Comparison of ENCODE assay signal across 7 mouse cellular contexts in the genomic region with DNA sequence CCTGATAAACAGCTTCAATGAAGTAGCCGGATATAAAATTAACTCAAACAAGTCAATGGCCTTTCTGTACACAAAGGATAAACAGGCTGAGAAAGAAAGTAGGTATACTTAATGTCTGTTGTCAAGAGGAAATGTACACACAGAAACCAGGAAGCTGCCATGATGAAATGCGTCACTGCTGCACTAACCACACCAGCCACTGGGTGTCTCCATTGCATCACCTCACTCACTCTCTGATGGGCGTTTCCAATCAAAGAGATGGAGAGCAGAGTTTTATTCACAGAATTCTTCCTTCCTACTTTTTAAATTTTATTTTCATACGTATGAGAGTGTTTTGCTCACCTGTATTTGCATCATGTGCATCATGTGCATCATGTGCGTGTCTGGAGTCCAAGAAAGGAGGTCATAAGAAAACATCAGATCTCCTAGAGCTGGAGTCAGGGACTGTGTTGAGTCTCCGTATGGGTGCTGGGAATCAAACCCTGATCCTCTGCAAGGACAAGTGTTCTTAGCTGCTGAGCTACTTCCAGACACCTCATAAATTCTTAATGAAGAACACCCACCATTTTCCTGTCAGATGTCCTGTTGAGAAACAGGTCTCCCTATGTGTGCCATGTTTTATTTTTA. TPM values are rescaled to one million over a fixed set of nuclear protein-coding genes. Genes with fewer than 3 reads are reported as not detected.
DNase-seq lines count a peak whose midpoint lies in the region; ATAC-seq and TF ChIP-seq lines count a peak whose summit lies in the region.

No protein-coding gene starts in this region.

- no peak overlapping the region for H3K4me2 ChIP-seq in forebrain, embryonic 13.5 days
- H3K4me2 ChIP-seq in hindbrain, embryonic 13.5 days = no peak overlapping the region

- H3K9ac ChIP-seq in forebrain, embryonic 13.5 days = no peak overlapping the region
- no peak overlapping the region for H3K9ac ChIP-seq in hindbrain, embryonic 13.5 days

- in situ Hi-C loops in Patski (cut with MboI; ENCODE audit: low pct_unique_long_range_greater_than_20kb) = loop anchor here (25.0 kb wide), 1 partner anchor 320 kb away; a partner anchor contains a TSS

- H3K27me3 ChIP-seq in Patski = no peaks in the 10 kb centered on the region
- H3K27me3 ChIP-seq in forebrain, embryonic 13.5 days = no peaks in the 10 kb centered on the region
- H3K27me3 ChIP-seq in hindbrain, embryonic 13.5 days = no peaks in the 10 kb centered on the region

- 36% methylated on average over 6 of the region's 6 CpGs for WGBS in forebrain, embryonic 13.5 days
- WGBS in hindbrain, embryonic 13.5 days = 34% methylated on average over 6 of the region's 6 CpGs

- POLR2A ChIA-PET in Patski (lab: Charles Lee) = no interaction called here

- no peak overlapping the region for H3K4me3 ChIP-seq in forebrain, embryonic 13.5 days
- H3K4me3 ChIP-seq in hindbrain, embryonic 13.5 days = no peak overlapping the region

- no peak overlapping the region for H3K27ac ChIP-seq in forebrain, embryonic 13.5 days
- H3K27ac ChIP-seq in hindbrain, embryonic 13.5 days = no peak overlapping the region

- DNase-seq in Patski (ENCODE audit: low read depth, low spot score) = no peak
- DNase-seq in c-Kit-positive CD71-positive TER-119-positive erythroid progenitor cells, embryonic 14.5 days (ENCODE audit: low spot score) = peak; percentile 72
- DNase-seq in layer of hippocampus, postnatal 36 days = peak; percentile 72 to 74
- DNase-seq in lung, postnatal 4 days = peak; percentile 77 to 88
- DNase-seq in right cerebral cortex, postnatal 4 days = peak; percentile 74

- TF ChIP-seq CTCF in Patski (IDR thresholded peaks at IDR 0.05) = peak; percentile 91

- CTCF ChIA-PET in Patski (lab: Charles Lee) = interaction anchor here (0.6 to 4.7 kb wide), 19 partner anchors 8 to 428 kb away, joined by 3 to 54 read pairs (median 3); a partner anchor contains a TSS

- no peaks in the 10 kb centered on the region for H3K9me3 ChIP-seq in forebrain, embryonic 13.5 days (replicated peaks)
- no peaks in the 10 kb centered on the region for H3K9me3 ChIP-seq in hindbrain, embryonic 13.5 days

- ATAC-seq in Patski = peak; percentile 60
- ATAC-seq in forebrain, embryonic 13.5 days = peak; percentile 73
- ATAC-seq in hindbrain, embryonic 13.5 days (ENCODE audit: low FRiP score) = 0 out of 2 replicates have a peak, but pooled peaks have one; percentile 54

- no peaks in the 10 kb centered on the region for H3K4me1 ChIP-seq in forebrain, embryonic 13.5 days
- H3K4me1 ChIP-seq in hindbrain, embryonic 13.5 days (replicated peaks) = no peaks in the 10 kb centered on the region

- H3K36me3 ChIP-seq in forebrain, embryonic 13.5 days (ENCODE audit: poor library complexity, severe bottlenecking) = no peaks in the 10 kb centered on the region
- H3K36me3 ChIP-seq in hindbrain, embryonic 13.5 days = no peaks in the 10 kb centered on the region

RNA-seq across cellular contexts. Expression of a gene that starts 16.0 kb away (rescaled TPM):
- 38.8 TPM for polyA plus RNA-seq in Patski (2021)
- 31.7 and 33.5 TPM in 2 replicates for polyA plus RNA-seq in forebrain, embryonic 13.5 days (2015; fragmentation: Nextera tagmentation; extraction: Ambion mirVana)
- 33.5 and 35.6 TPM in 2 replicates for polyA plus RNA-seq in hindbrain, embryonic 13.5 days (2015; fragmentation: Nextera tagmentation; extraction: Ambion mirVana)
- total RNA-seq in layer of hippocampus, postnatal 36 days (2021) = 10 to 100 TPM; 44.9 to 47.9 TPM
